Comparison of ENCODE assay signal across 34 mouse cellular contexts in genomic region chr14:38535181-38535580, GRCm38 (mm10).
"Had no signal": no experiment of that assay in that cellular context is flagged by ENCODE, and none has a peak within 500 bp of the region (broad histone marks: within the 10 kb centered on the region; RNA-seq: fewer than 3 reads in every experiment).

No protein-coding gene starts in this region.

- H3K36me3 ChIP-seq: heart, embryonic 10.5 days; heart, embryonic 12.5 days; heart, embryonic 13.5 days; heart, embryonic 15.5 days; hindbrain, embryonic 10.5 days; hindbrain, embryonic 12.5 days; hindbrain, embryonic 13.5 days; hindbrain, embryonic 15.5 days; intestine, embryonic 15.5 days; kidney, embryonic 15.5 days had no signal

- H3K4me3 ChIP-seq: heart, embryonic 10.5 days; heart, embryonic 12.5 days; heart, embryonic 13.5 days; heart, embryonic 15.5 days; hindbrain, embryonic 10.5 days; hindbrain, embryonic 12.5 days; hindbrain, embryonic 13.5 days; hindbrain, embryonic 15.5 days; intestine, embryonic 15.5 days; kidney, embryonic 15.5 days; layer of hippocampus, adult 2 months; left cerebral cortex, adult 2 months had no signal

- H3K9me3 ChIP-seq: heart, embryonic 10.5 days; heart, embryonic 12.5 days; heart, embryonic 13.5 days; heart, embryonic 15.5 days; hindbrain, embryonic 10.5 days; hindbrain, embryonic 12.5 days; hindbrain, embryonic 13.5 days; hindbrain, embryonic 15.5 days; intestine, embryonic 15.5 days; kidney, embryonic 15.5 days had no signal

- H3K9ac ChIP-seq: heart, embryonic 12.5 days; heart, embryonic 13.5 days; heart, embryonic 15.5 days; hindbrain, embryonic 12.5 days; hindbrain, embryonic 13.5 days; hindbrain, embryonic 14.5 days; hindbrain, embryonic 15.5 days; intestine, embryonic 15.5 days; kidney, embryonic 15.5 days had no signal

- H3K4me1 ChIP-seq: heart, embryonic 10.5 days; heart, embryonic 12.5 days; heart, embryonic 13.5 days; heart, embryonic 15.5 days; hindbrain, embryonic 10.5 days; hindbrain, embryonic 12.5 days; hindbrain, embryonic 13.5 days; hindbrain, embryonic 15.5 days; intestine, embryonic 15.5 days; kidney, embryonic 15.5 days had no signal

- H3K27me3 ChIP-seq: heart, embryonic 12.5 days; heart, embryonic 13.5 days; heart, embryonic 15.5 days; hindbrain, embryonic 12.5 days; hindbrain, embryonic 13.5 days; hindbrain, embryonic 15.5 days; intestine, embryonic 15.5 days; kidney, embryonic 15.5 days had no signal

- DNase-seq: heart, postnatal 10 days; heart, postnatal 14 days; heart, postnatal 36 days; kidney, adult 11 months; kidney, adult 18-20 months; kidney, adult 2 months; kidney, adult 8-10 months; kidney, adult 9 months; kidney, postnatal 10 days; kidney, postnatal 14 days; kidney, postnatal 25 days; kidney, postnatal 36 days; kidney, postnatal 4 days; layer of hippocampus, adult 9-11 months; layer of hippocampus, postnatal 36 days had no signal

- ATAC-seq: hindbrain, embryonic 16.5 days; hindbrain, postnatal 0 days; inflammation-experienced regulatory T-cells, adult 6 months; intestine, embryonic 15.5 days; intestine, embryonic 16.5 days; intestine, postnatal 0 days had no signal

- H3K27ac ChIP-seq: heart, embryonic 10.5 days; heart, embryonic 13.5 days; heart, embryonic 15.5 days; hindbrain, embryonic 10.5 days; hindbrain, embryonic 12.5 days; hindbrain, embryonic 13.5 days; hindbrain, embryonic 14.5 days; hindbrain, embryonic 15.5 days; hindbrain, postnatal 0 days; intestine, embryonic 15.5 days; kidney, embryonic 15.5 days; kidney, postnatal 0 days; layer of hippocampus, adult 2 months; left cerebral cortex, adult 2 months had no signal
